Mouse (Mus musculus): ENCODE results near the gene Olfr357. TPM values are rescaled to one million over a fixed set of nuclear protein-coding genes. Genes with fewer than 3 reads are reported as not detected.

Olfr357 gene
- not detected in 2 replicates for polyA plus RNA-seq (2012; ENCODE audit: insufficient read depth, insufficient read length, missing spikeins)

GRCm38 (mm10) chr2:36993527-36993926 is at the start of gene Olfr357:
Gene Olfr357, plus strand, starts transcription at chr2:36993827.
- no peak for TF ChIP-seq CTCF (IDR thresholded peaks at IDR 0.05; ENCODE audit: low read depth, low read length)
- no peak for TF ChIP-seq POLR2A (IDR thresholded peaks at IDR 0.05; ENCODE audit: borderline replicate concordance, low read depth, low read length)
- Histone ChIP-seq H3K4me1 (ENCODE audit: control insufficient read depth, insufficient read depth, low read length) (no peaks in the 10 kb centered on the region), H3K4me3 (ENCODE audit: insufficient read depth, low read length) (no peak within 1 kb of the TSS), H3K27ac (ENCODE audit: insufficient read depth, low read depth, low read length) (no peak within 1 kb of the TSS)

GRCm38 (mm10) chr2:36997030-36997429 is 3.4 kb downstream of the Olfr357 start:
- no peaks in the 10 kb centered on the region for H3K4me1 ChIP-seq (ENCODE audit: control insufficient read depth, insufficient read depth, low read length)
- TF ChIP-seq POLR2A (IDR thresholded peaks at IDR 0.05; ENCODE audit: borderline replicate concordance, low read depth, low read length) (no peak), CTCF (IDR thresholded peaks at IDR 0.05; ENCODE audit: low read depth, low read length) (no peak)
- no peak overlapping the region for H3K4me3 ChIP-seq (ENCODE audit: insufficient read depth, low read length)
- no peak overlapping the region for H3K27ac ChIP-seq (ENCODE audit: insufficient read depth, low read depth, low read length)

GRCm38 (mm10) chr2:37009235-37009634 is 15.6 kb downstream of the Olfr357 start, which contains the start of gene Olfr358:
Gene Olfr358, minus strand, starts transcription at chr2:37009335.
- H3K4me1 ChIP-seq (ENCODE audit: control insufficient read depth, insufficient read depth, low read length) = no peaks in the 10 kb centered on the region
- H3K4me3 ChIP-seq (ENCODE audit: insufficient read depth, low read length) = no peak within 1 kb of the TSS
- no peak for TF ChIP-seq CTCF (IDR thresholded peaks at IDR 0.05; ENCODE audit: low read depth, low read length)
- TF ChIP-seq POLR2A (IDR thresholded peaks at IDR 0.05; ENCODE audit: borderline replicate concordance, low read depth, low read length) = no peak
- no peak within 1 kb of the TSS for H3K27ac ChIP-seq (ENCODE audit: insufficient read depth, low read depth, low read length)

Other genes starting within 250 kb of the Olfr357 start
- gene Olfr348, start 209.6 kb upstream of the Olfr357 start, polyA plus RNA-seq (2012; ENCODE audit: insufficient read depth, insufficient read length, missing spikeins) = not detected in 2 replicates
- not detected in 2 replicates for gene Olfr50, start 203.3 kb upstream of the Olfr357 start, polyA plus RNA-seq (2012; ENCODE audit: insufficient read depth, insufficient read length, missing spikeins)
- not detected in 2 replicates for gene Olfr3, start 176.8 kb upstream of the Olfr357 start, polyA plus RNA-seq (2012; ENCODE audit: insufficient read depth, insufficient read length, missing spikeins)
- not detected in 2 replicates for gene Olfr350, start 147.5 kb upstream of the Olfr357 start, polyA plus RNA-seq (2012; ENCODE audit: insufficient read depth, insufficient read length, missing spikeins)
- gene Olfr351, start 131.2 kb upstream of the Olfr357 start, polyA plus RNA-seq (2012; ENCODE audit: insufficient read depth, insufficient read length, missing spikeins) = not detected in 2 replicates
- gene Olfr352, start 125.4 kb upstream of the Olfr357 start, polyA plus RNA-seq (2012; ENCODE audit: insufficient read depth, insufficient read length, missing spikeins) = 0.16 and 0.41 TPM in 2 replicates
- gene Olfr353, start 100.9 kb upstream of the Olfr357 start, polyA plus RNA-seq (2012; ENCODE audit: insufficient read depth, insufficient read length, missing spikeins) = not detected in 2 replicates
- gene Olfr354, start 88.1 kb upstream of the Olfr357 start, polyA plus RNA-seq (2012; ENCODE audit: insufficient read depth, insufficient read length, missing spikeins) = 0.07 TPM in 1 of 2 replicates, not detected in the other
- gene Olfr355, start 64.9 kb upstream of the Olfr357 start, polyA plus RNA-seq (2012; ENCODE audit: insufficient read depth, insufficient read length, missing spikeins) = not detected in 2 replicates
- gene Olfr356, start 56.7 kb upstream of the Olfr357 start, polyA plus RNA-seq (2012; ENCODE audit: insufficient read depth, insufficient read length, missing spikeins) = not detected in 2 replicates
- not detected in 2 replicates for gene Olfr358, start 15.5 kb downstream of the Olfr357 start, polyA plus RNA-seq (2012; ENCODE audit: insufficient read depth, insufficient read length, missing spikeins)
- gene Olfr360, start 71.9 kb downstream of the Olfr357 start, polyA plus RNA-seq (2012; ENCODE audit: insufficient read depth, insufficient read length, missing spikeins) = not detected in 2 replicates
- gene Olfr361, start 95.5 kb downstream of the Olfr357 start, polyA plus RNA-seq (2012; ENCODE audit: insufficient read depth, insufficient read length, missing spikeins) = not detected in 2 replicates
- not detected in 2 replicates for gene Olfr362, start 124.1 kb downstream of the Olfr357 start, polyA plus RNA-seq (2012; ENCODE audit: insufficient read depth, insufficient read length, missing spikeins)
- gene Olfr364-ps1, start 145.5 kb downstream of the Olfr357 start, polyA plus RNA-seq (2012; ENCODE audit: insufficient read depth, insufficient read length, missing spikeins) = not detected in 2 replicates
- not detected in 2 replicates for gene Olfr365, start 194.4 kb downstream of the Olfr357 start, polyA plus RNA-seq (2012; ENCODE audit: insufficient read depth, insufficient read length, missing spikeins)
- gene Olfr366, start 217.7 kb downstream of the Olfr357 start, polyA plus RNA-seq (2012; ENCODE audit: insufficient read depth, insufficient read length, missing spikeins) = not detected in 2 replicates